Mouse (Mus musculus): ENCODE data around the gene Lrrc45. TPM values are rescaled to one million over a fixed set of nuclear protein-coding genes. Genes with fewer than 3 reads are reported as not detected.
A peak's percentile ranks its signal among the peaks of the same experiment; 100 is the strongest.
"Not testable (repeated sequence)": the region's sequence is repeated elsewhere in the genome, so short reads cannot be mapped to it uniquely, and the experiment has no call there.

Lrrc45 gene
- polyA plus RNA-seq (2012; rRNA removed), result 22.0 and 23.9 TPM in 2 replicates

- Histone ChIP-seq H3K4me1 (ENCODE audit: control insufficient read depth, insufficient read depth, insufficient read length, low read length) (peaks cover 20% of the 10 kb centered on the region), H3K4me3 (ENCODE audit: low read depth, low read length) (peak within 1 kb of the TSS; percentile 78), H3K36me3 (ENCODE audit: control insufficient read depth, insufficient read depth, low read length) (peaks cover 10% of the 10 kb centered on the region; the same call in 1 of the 2 replicates), H3K27ac (ENCODE audit: insufficient read depth, low read depth, low read length) (peak within 1 kb of the TSS; percentile 51), H3K27me3 (ENCODE audit: control insufficient read depth, insufficient read depth, low read length) (no peaks in the 10 kb centered on the region)
- 1% methylated on average over 53 of the region's 53 CpGs for WGBS
- peak; percentile 82 for TF ChIP-seq POLR2A (IDR thresholded peaks at IDR 0.05; ENCODE audit: low read depth, low read length)
- TF ChIP-seq CTCF (IDR thresholded peaks at IDR 0.05; ENCODE audit: extremely low read depth, insufficient read length, insufficient replicate concordance, low read depth, low read length), result no peak; the same call in 1 of the 2 replicates
Observed at GRCm38 (mm10) chr11:120713580-120714518, at the start of gene Lrrc45, which contains the start of gene Cenpx. Lrrc45 (plus strand) TSS chr11:120713925. Cenpx (minus strand) TSS chr11:120713738.

- Histone ChIP-seq H3K27ac (ENCODE audit: insufficient read depth, low read depth, low read length) (no peak overlapping the region), H3K4me1 (ENCODE audit: control insufficient read depth, insufficient read depth, insufficient read length, low read length) (peaks cover 8% of the 10 kb centered on the region; the same call in 1 of the 2 replicates), H3K36me3 (ENCODE audit: control insufficient read depth, insufficient read depth, low read length) (no peaks in the 10 kb centered on the region), H3K4me3 (ENCODE audit: low read depth, low read length) (no peak overlapping the region), H3K27me3 (ENCODE audit: control insufficient read depth, insufficient read depth, low read length) (peaks cover 19% of the 10 kb centered on the region)
- TF ChIP-seq POLR2A (IDR thresholded peaks at IDR 0.05; ENCODE audit: low read depth, low read length), result no peak
- TF ChIP-seq CTCF (IDR thresholded peaks at IDR 0.05; ENCODE audit: extremely low read depth, insufficient read length, insufficient replicate concordance, low read depth, low read length), result no peak
- 78% methylated on average over 3 of the region's 3 CpGs for WGBS
Observed at GRCm38 (mm10) chr11:120665406-120665805, 48.3 kb upstream of the Lrrc45 start.

DNA sequence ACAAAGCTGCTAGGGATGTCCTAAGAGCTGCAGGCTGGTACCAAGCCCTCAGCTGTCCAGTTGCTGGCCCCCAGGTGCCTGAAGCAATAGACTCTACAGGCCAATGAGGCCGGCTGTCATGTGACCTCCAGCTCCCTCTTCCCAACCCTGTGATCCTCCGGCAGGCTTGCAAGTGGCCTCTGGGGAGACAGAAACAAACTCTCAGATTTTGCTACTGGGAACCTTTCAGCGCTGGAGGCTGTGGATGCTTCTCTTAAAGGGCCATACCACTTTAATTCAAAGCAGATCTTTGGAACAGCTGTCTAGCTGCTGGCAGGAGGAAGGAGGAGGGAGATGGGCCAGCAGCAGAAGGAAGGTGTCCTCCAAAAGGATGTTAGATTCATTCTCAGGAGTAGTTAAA is 47.1 kb upstream of the Lrrc45 start:
- TF ChIP-seq POLR2A (IDR thresholded peaks at IDR 0.05; ENCODE audit: low read depth, low read length), result no peak
- TF ChIP-seq CTCF (IDR thresholded peaks at IDR 0.05; ENCODE audit: extremely low read depth, insufficient read length, insufficient replicate concordance, low read depth, low read length), result no peak
- 47% methylated on average over 3 of the region's 3 CpGs for WGBS
- no peak overlapping the region for H3K27ac ChIP-seq (ENCODE audit: insufficient read depth, low read depth, low read length)
- H3K4me1 ChIP-seq (ENCODE audit: control insufficient read depth, insufficient read depth, insufficient read length, low read length), result no peaks in the 10 kb centered on the region
- no peaks in the 10 kb centered on the region for H3K36me3 ChIP-seq (ENCODE audit: control insufficient read depth, insufficient read depth, low read length)
- no peak overlapping the region for H3K4me3 ChIP-seq (ENCODE audit: low read depth, low read length)
- peaks cover 7% of the 10 kb centered on the region; the same call in 1 of the 2 replicates for H3K27me3 ChIP-seq (ENCODE audit: control insufficient read depth, insufficient read depth, low read length)

- Histone ChIP-seq H3K36me3 (ENCODE audit: control insufficient read depth, insufficient read depth, low read length) (peaks cover 4% of the 10 kb centered on the region; the same call in 1 of the 2 replicates), H3K27ac (ENCODE audit: insufficient read depth, low read depth, low read length) (peak within 1 kb of the TSS; percentile 79), H3K27me3 (ENCODE audit: control insufficient read depth, insufficient read depth, low read length) (no peaks in the 10 kb centered on the region), H3K4me3 (ENCODE audit: low read depth, low read length) (peak within 1 kb of the TSS; percentile 94), H3K4me1 (ENCODE audit: control insufficient read depth, insufficient read depth, insufficient read length, low read length) (peaks cover 9% of the 10 kb centered on the region; the same call in 1 of the 2 replicates)
- WGBS, result under 1% methylated on average over 78 of the region's 83 CpGs
- TF ChIP-seq POLR2A (IDR thresholded peaks at IDR 0.05; ENCODE audit: low read depth, low read length) (peak; percentile 66; the same call in 1 of the 2 replicates), CTCF (IDR thresholded peaks at IDR 0.05; ENCODE audit: extremely low read depth, insufficient read length, insufficient replicate concordance, low read depth, low read length) (no peak)
Observed at GRCm38 (mm10) chr11:120672687-120673593, 40.8 kb upstream of the Lrrc45 start, which contains the start of gene Aspscr1. Aspscr1 (plus strand) TSS chr11:120672973.

- peaks cover 10% of the 10 kb centered on the region for H3K36me3 ChIP-seq (ENCODE audit: control insufficient read depth, insufficient read depth, low read length)
- TF ChIP-seq CTCF (IDR thresholded peaks at IDR 0.05; ENCODE audit: extremely low read depth, insufficient read length, insufficient replicate concordance, low read depth, low read length) (no peak), POLR2A (IDR thresholded peaks at IDR 0.05; ENCODE audit: low read depth, low read length) (no peak)
- no peaks in the 10 kb centered on the region for H3K27me3 ChIP-seq (ENCODE audit: control insufficient read depth, insufficient read depth, low read length)
- H3K4me1 ChIP-seq (ENCODE audit: control insufficient read depth, insufficient read depth, insufficient read length, low read length), result peaks cover 9% of the 10 kb centered on the region; the same call in 1 of the 2 replicates
- H3K27ac ChIP-seq (ENCODE audit: insufficient read depth, low read depth, low read length), result peak overlapping the region; percentile 77
- 16% methylated on average over 12 of the region's 12 CpGs for WGBS
- peak overlapping the region; percentile 94 for H3K4me3 ChIP-seq (ENCODE audit: low read depth, low read length)
Observed at GRCm38 (mm10) chr11:120673594-120674122, 40.1 kb upstream of the Lrrc45 start.

GRCm38 (mm10) chr11:120675875-120676274 is 37.9 kb upstream of the Lrrc45 start:
- H3K4me1 ChIP-seq (ENCODE audit: control insufficient read depth, insufficient read depth, insufficient read length, low read length), result peaks cover 22% of the 10 kb centered on the region
- not testable (repeated sequence) for H3K27me3 ChIP-seq (ENCODE audit: control insufficient read depth, insufficient read depth, low read length); H3K27ac ChIP-seq (ENCODE audit: insufficient read depth, low read depth, low read length); H3K4me3 ChIP-seq (ENCODE audit: low read depth, low read length)
- H3K36me3 ChIP-seq (ENCODE audit: control insufficient read depth, insufficient read depth, low read length), result peaks cover 15% of the 10 kb centered on the region
- WGBS, result 75% methylated on average over 5 of the region's 5 CpGs

Data from small intestine, adult 2 months (tissue).